Mouse (Mus musculus) midbrain, embryonic 15.5 days (tissue): ENCODE measurements at regions not wholly inside any gene's neighbourhood (a gene's known extent, or its start where the extent isn't known, plus 50 kb on each side); places are given as distances from the start of the nearest gene placed in this dataset.
A peak's percentile ranks its signal among the peaks of the same experiment; 100 is the strongest.

Experiments
- ATAC-seq: fragments of 200-750 bp; cut with Nextera tagmentation; replicated peaks from 2 replicates; pipeline ENCODE4 v1.8.0; 2017; ENCODE audit warnings: moderate TSS enrichment
- H3K27ac ChIP-seq: fragments of 300-500 bp; sonication (generic); 2 replicates; pipeline ENCODE4 v1.5.1; 2015; ENCODE audit warnings: mild to moderate bottlenecking, inconsistent platforms
- H3K27me3 ChIP-seq: fragments of 300-500 bp; sonication (generic); replicated peaks from 2 replicates; pipeline ENCODE4 v1.6.1; 2015; ENCODE audit warnings: inconsistent platforms
- H3K36me3 ChIP-seq: fragments of 300-500 bp; sonication (generic); replicated peaks from 2 replicates; pipeline ENCODE4 v1.6.1; 2015; ENCODE audit warnings: inconsistent platforms
- H3K4me1 ChIP-seq: fragments of 300-500 bp; sonication (generic); 2 replicates; pipeline ENCODE4 v1.6.1; 2015; ENCODE audit warnings: inconsistent platforms
- H3K4me2 ChIP-seq: fragments of 300-500 bp; sonication (generic); 2 replicates; pipeline ENCODE4 v1.6.1; 2015; ENCODE audit warnings: inconsistent platforms, mild to moderate bottlenecking, moderate library complexity
- H3K4me3 ChIP-seq: fragments of 300-500 bp; sonication (generic); 2 replicates; pipeline ENCODE4 v1.5.1; 2015; ENCODE audit warnings: mild to moderate bottlenecking, inconsistent platforms
- H3K9ac ChIP-seq: fragments of 300-500 bp; sonication (generic); 2 replicates; pipeline ENCODE4 v1.6.1; 2015; ENCODE audit warnings: mild to moderate bottlenecking, inconsistent platforms
- H3K9me3 ChIP-seq: fragments of 300-500 bp; sonication (generic); 2 replicates; pipeline ENCODE4 v1.6.1; 2016; ENCODE audit warnings: inconsistent platforms
- WGBS: fragments of 180-500 bp; shearing (Covaris S2); methylation state at CpG from one replicate; pipeline ENCODE4 v1.1.7; 2015; ENCODE audit warnings: mixed read lengths; 5-methylcytosine and 5-hydroxymethylcytosine counted together

DNA sequence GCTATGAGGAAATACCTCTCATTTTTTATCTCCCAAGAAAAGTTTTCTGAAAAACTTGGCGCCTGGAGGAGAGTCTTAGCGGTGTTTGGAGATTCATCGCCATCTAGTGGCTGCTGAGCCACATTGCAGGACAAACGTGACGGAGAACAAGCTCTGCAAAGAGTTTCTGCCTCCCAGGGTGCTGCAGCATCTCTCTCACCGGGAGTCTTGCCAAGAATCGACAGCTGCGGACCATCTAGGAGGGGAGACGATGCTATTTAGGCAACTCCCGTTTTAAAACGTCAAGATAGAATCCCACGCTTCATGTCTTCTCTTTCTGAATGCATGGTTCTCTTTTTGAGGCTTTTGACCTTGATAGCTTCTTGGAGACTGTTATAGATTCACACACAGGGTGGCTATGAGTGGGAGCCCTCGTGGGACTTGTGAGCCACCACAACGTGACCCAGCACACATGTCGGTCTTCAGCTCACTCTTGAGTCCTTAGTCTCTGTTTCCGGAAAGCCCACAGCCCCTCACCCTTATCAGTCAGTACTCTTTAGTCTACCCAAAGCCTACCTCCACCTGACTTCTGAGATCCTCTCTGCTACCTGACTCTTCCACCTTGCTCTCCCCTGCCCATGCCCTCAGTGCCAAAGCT lies 281.2 kb upstream of the Jmjd1c start:
- Histone ChIP-seq H3K4me3 (no peak overlapping the region), H3K4me2 (peak overlapping the region; percentile 24; the same call in 1 of the 2 replicates), H3K27me3 (no peaks in the 10 kb centered on the region), H3K9me3 (no peaks in the 10 kb centered on the region), H3K27ac (no peak overlapping the region), H3K36me3 (no peaks in the 10 kb centered on the region), H3K4me1 (no peaks in the 10 kb centered on the region), H3K9ac (no peak overlapping the region)
- 12% methylated on average over 16 of the region's 16 CpGs for WGBS
- peak; percentile 72; the same call in 1 of the 2 replicates for ATAC-seq

DNA sequence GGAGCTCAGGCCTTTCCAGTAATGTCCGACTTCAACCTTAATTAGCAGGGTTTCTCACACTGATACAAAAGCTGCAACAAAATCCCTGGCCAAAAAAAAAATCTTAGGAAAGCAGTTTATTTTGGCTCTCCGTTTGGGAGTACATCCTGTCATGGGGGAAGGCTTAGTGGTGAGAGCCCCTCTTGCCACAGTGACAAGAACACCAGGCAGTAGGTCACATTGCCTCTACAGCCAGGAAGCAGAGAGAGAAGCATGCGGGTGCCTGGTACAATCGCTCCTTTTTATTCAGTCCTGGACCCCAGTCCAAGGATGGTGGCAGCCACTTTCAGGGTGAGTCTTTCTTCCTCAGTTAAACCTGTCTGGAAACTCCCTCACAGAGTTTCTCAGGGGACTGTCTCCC lies 280.0 kb upstream of the Jmjd1c start:
- H3K27ac ChIP-seq: no peak overlapping the region
- no peak overlapping the region for H3K4me3 ChIP-seq
- no peaks in the 10 kb centered on the region for H3K36me3 ChIP-seq
- H3K27me3 ChIP-seq: no peaks in the 10 kb centered on the region
- no peaks in the 10 kb centered on the region for H3K9me3 ChIP-seq
- no peak overlapping the region for H3K9ac ChIP-seq
- no peak for ATAC-seq
- WGBS: 83% methylated on average over 4 of the region's 4 CpGs
- no peaks in the 10 kb centered on the region for H3K4me1 ChIP-seq
- H3K4me2 ChIP-seq: no peak overlapping the region

DNA sequence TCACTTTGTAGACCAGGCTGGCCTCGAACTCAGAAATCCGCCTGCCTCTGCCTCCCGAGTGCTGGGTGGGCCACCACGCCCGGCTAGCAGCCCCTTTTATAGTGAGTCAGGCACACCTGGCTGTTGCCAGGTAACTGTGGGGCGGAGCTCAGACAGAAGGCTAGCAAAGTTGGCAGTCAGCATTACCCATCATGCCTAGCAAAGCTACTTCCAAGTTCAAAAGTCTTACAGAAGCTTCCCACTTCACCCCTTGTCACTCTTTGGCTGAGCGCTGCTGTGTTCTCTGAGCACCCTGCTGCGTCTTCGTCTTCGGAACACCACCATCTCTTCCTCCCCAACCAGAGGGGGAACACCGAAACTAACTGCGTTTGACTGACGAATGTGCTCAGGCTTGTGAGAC lies 279.1 kb upstream of the Jmjd1c start:
- H3K27ac ChIP-seq: no peak overlapping the region
- no peaks in the 10 kb centered on the region for H3K9me3 ChIP-seq
- ATAC-seq: no peak
- H3K4me3 ChIP-seq: no peak overlapping the region
- 86% methylated on average over 13 of the region's 13 CpGs for WGBS
- no peak overlapping the region for H3K4me2 ChIP-seq
- H3K4me1 ChIP-seq: no peaks in the 10 kb centered on the region
- no peaks in the 10 kb centered on the region for H3K36me3 ChIP-seq
- no peaks in the 10 kb centered on the region for H3K27me3 ChIP-seq
- H3K9ac ChIP-seq: no peak overlapping the region

DNA sequence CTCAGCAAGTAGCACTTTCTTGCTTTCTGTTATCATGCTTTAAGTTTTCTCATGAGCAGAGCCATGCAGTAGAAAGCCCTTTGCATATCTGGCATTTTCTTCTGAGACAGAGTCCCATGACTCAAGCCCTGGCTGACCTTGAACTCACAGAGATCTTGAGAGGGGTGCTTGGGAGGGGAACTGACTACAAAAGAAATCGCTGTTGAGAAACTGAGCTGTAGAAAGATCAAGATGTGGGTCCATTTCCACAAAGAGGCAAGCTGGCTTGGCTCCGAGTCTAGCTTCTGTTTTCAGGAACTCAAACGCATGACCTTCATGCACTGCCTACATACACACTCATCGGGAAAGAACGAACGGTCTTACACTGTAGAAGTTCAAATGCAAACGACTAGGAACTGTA lies 278.0 kb upstream of the Jmjd1c start:
- H3K4me3 ChIP-seq: no peak overlapping the region
- no peak overlapping the region for H3K27ac ChIP-seq
- no peaks in the 10 kb centered on the region for H3K27me3 ChIP-seq
- no peak overlapping the region for H3K9ac ChIP-seq
- H3K4me2 ChIP-seq: no peak overlapping the region
- no peaks in the 10 kb centered on the region for H3K4me1 ChIP-seq
- H3K9me3 ChIP-seq: no peaks in the 10 kb centered on the region
- no peak for ATAC-seq
- 88% methylated on average over 7 of the region's 7 CpGs for WGBS
- no peaks in the 10 kb centered on the region for H3K36me3 ChIP-seq

DNA sequence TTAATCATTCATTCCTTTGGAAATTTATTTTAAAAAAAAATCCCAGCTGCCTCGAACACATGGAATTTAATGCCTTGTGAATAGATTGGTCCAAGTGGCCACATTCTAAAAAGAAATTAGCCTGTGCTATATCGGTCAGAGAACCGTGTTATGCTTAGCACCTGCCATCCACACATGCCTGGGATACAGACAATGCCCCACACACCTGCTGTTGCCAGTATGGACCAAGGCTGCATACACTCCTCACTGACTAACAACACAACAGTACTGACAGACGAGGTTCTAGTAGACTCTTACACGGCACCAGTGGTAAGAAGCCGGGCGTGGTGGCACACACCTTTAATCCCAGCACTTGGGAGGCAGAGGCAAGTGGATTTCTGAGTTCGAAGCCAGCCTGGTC lies 276.4 kb upstream of the Jmjd1c start:
- ATAC-seq: no peak
- no peaks in the 10 kb centered on the region for H3K9me3 ChIP-seq

DNA sequence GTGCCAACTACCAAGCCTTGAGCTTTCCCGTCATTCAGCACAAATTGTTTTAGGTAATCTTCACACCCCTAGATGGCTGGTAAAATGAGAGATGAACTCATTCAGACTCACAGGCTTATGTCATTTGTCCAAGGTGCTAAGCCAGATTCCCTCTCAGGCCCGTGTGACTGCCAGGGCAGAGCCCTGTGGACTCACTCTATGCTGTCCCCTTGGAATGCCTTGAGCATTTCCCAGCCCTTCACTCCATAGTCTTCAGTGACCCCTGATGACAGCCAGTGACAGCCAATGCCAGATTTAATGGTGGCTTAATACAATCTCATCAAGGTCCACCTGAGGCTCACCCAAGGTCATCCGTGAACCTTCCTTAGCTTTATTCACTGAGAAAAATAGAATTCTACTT lies 270.2 kb upstream of the Jmjd1c start:
- Histone ChIP-seq H3K4me1 (no peaks in the 10 kb centered on the region), H3K36me3 (no peaks in the 10 kb centered on the region), H3K27ac (no peak overlapping the region), H3K9ac (no peak overlapping the region), H3K9me3 (no peaks in the 10 kb centered on the region), H3K4me3 (no peak overlapping the region), H3K27me3 (no peaks in the 10 kb centered on the region), H3K4me2 (no peak overlapping the region)
- 84% methylated on average over 3 of the region's 3 CpGs for WGBS
- ATAC-seq: no peak

More for the DNA sequence above, 276.4 kb upstream of the Jmjd1c start:
- H3K36me3 ChIP-seq: no peaks in the 10 kb centered on the region
- no peaks in the 10 kb centered on the region for H3K4me1 ChIP-seq
- no peaks in the 10 kb centered on the region for H3K27me3 ChIP-seq
- H3K4me2 ChIP-seq: no peak overlapping the region
- 86% methylated on average over 8 of the region's 8 CpGs for WGBS
- H3K27ac ChIP-seq: no peak overlapping the region
- H3K4me3 ChIP-seq: no peak overlapping the region
- H3K9ac ChIP-seq: no peak overlapping the region

DNA sequence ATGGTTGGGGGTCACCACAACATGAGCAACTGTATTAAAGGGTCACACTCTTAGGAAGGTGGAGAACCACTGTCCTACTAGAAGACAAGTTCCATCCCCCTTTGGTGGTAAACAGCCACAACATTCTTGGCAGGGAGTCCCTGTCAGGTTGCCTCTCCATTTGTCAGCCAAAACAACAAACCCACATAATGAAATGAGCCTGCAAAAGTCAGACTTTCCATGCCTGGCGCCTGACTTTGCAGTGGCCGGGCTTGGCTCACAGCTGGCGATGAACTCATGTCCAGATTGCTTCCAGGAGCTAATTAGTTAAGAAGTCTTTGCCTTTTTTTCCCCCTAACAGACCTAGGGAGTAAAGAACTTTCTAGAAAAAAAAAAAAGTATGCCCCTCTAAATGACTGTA lies 269.6 kb upstream of the Jmjd1c start:
- no peak overlapping the region for H3K4me3 ChIP-seq
- no peaks in the 10 kb centered on the region for H3K9me3 ChIP-seq
- WGBS: 87% methylated on average over 3 of the region's 3 CpGs
- no peak for ATAC-seq
- no peaks in the 10 kb centered on the region for H3K4me1 ChIP-seq
- H3K27me3 ChIP-seq: no peaks in the 10 kb centered on the region
- H3K9ac ChIP-seq: no peak overlapping the region
- H3K4me2 ChIP-seq: no peak overlapping the region
- no peaks in the 10 kb centered on the region for H3K36me3 ChIP-seq
- H3K27ac ChIP-seq: no peak overlapping the region

DNA sequence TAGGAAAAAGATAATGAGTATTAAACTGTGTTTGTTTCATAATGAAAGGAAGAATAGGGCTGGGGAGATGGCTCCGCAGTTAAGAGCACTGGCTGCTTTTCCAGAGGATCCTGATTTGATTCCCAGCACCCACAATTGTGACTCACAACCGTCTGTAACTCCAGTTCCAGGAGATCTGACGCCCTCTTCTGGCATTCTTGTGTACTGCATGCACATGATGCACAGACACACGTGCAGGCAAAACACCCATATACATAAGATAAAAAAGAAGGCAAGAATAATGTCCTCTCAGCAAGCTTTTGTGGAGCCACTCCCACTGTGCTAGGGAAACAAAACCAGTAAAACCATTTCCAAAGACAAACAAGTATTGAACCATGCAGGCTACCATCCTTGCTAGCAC lies 261.0 kb upstream of the Jmjd1c start:
- H3K27ac ChIP-seq: no peak overlapping the region
- H3K9me3 ChIP-seq: no peaks in the 10 kb centered on the region
- 74% methylated on average over 4 of the region's 4 CpGs for WGBS
- no peaks in the 10 kb centered on the region for H3K4me1 ChIP-seq
- no peak overlapping the region for H3K4me2 ChIP-seq
- no peak overlapping the region for H3K4me3 ChIP-seq
- H3K9ac ChIP-seq: no peak overlapping the region
- H3K36me3 ChIP-seq: no peaks in the 10 kb centered on the region
- no peaks in the 10 kb centered on the region for H3K27me3 ChIP-seq
- no peak for ATAC-seq

DNA sequence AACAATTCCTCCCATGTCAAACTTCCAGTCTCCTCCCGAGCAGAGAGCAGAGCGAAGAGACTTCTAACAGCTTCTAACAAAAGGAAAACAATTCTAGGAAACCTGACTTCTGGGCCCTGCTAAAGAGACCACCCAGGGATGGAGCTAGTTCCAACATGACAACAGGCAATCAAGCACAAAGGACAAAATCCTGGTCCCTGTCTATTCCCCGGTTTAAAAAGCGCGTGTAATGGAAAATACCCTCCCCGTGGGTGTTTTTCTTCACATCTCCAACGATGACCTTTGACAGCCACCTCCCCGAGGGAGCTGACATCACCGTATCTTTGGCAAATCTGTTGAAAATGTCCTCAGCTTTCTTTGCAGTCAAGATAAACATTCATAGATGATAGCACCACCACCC lies 256.9 kb upstream of the Jmjd1c start:
- Histone ChIP-seq H3K4me3 (no peak overlapping the region), H3K9ac (no peak overlapping the region), H3K27ac (no peak overlapping the region), H3K9me3 (no peaks in the 10 kb centered on the region), H3K4me2 (no peak overlapping the region), H3K4me1 (no peaks in the 10 kb centered on the region), H3K36me3 (no peaks in the 10 kb centered on the region), H3K27me3 (no peaks in the 10 kb centered on the region)
- ATAC-seq: no peak
- WGBS: 51% methylated on average over 9 of the region's 9 CpGs

DNA sequence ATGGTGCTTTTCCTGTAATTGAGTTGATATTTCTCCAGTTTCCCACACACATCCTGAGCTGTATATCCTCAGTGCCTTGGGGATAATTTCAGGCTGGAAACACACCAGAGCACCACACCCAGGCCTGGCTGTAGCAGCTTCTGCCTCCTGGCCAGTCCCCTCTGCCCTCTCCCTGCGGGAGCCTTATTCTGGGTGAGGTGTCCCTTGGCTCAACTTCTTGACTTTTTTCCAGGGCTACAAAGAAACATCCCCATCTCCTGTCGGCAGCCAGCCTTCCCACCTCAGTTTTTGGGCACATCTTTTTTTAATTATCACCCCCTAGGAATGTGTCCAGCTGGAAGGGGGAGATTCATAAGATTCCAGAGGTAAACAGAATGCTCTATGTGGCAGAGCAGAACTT lies 252.7 kb upstream of the Jmjd1c start:
- Histone ChIP-seq H3K36me3 (no peaks in the 10 kb centered on the region), H3K4me2 (no peak overlapping the region)
- 74% methylated on average over 2 of the region's 2 CpGs for WGBS

DNA sequence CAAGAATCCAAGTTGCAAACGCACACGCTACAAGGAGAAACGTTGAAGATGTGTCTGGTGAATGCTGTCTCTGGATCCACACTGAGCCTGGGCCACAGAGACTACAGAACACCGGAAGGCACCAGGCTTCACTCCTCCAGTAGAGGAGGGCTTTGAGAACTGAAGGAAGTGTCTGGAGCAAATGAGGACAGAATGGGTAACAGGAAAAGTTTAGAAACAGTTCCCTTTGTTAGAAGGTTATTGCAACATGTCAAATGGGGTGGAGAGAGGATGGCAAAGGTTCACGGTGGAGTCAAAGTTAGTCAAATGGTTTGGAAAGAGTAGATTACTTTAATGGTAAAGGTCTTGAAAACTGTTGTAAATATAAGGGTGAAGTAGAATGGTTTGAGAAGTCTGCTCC lies 247.1 kb upstream of the Jmjd1c start:
- Histone ChIP-seq H3K36me3 (no peaks in the 10 kb centered on the region), H3K4me1 (no peaks in the 10 kb centered on the region), H3K27ac (no peak overlapping the region), H3K4me2 (no peak overlapping the region), H3K9ac (no peak overlapping the region), H3K9me3 (no peaks in the 10 kb centered on the region), H3K4me3 (no peak overlapping the region), H3K27me3 (no peaks in the 10 kb centered on the region)
- WGBS: 93% methylated on average over 5 of the region's 5 CpGs
- ATAC-seq: no peak

More for the DNA sequence above, 252.7 kb upstream of the Jmjd1c start:
- H3K9ac ChIP-seq: no peak overlapping the region
- H3K4me1 ChIP-seq: no peaks in the 10 kb centered on the region
- H3K9me3 ChIP-seq: no peaks in the 10 kb centered on the region
- no peaks in the 10 kb centered on the region for H3K27me3 ChIP-seq
- no peak for ATAC-seq
- no peak overlapping the region for H3K4me3 ChIP-seq
- H3K27ac ChIP-seq: no peak overlapping the region

DNA sequence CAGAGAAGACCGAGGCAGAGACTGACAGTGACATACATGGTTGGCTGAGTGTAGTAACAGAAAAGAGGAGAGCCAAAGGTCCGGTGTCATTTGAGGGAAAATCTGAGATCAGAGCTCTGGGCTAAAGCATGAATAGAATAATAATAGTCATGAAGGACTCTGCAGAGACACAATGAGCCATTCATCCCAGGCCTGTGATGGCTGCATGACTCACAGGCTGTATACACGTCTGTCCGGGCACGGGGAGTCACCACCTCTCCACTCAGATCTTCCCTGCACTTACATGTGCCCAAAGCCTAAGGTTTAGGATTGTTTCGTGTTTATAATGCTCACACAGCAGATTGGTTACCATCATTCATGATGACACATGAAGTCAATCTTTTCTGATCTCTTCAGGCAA lies 246.2 kb upstream of the Jmjd1c start:
- Histone ChIP-seq H3K27me3 (no peaks in the 10 kb centered on the region), H3K9me3 (no peaks in the 10 kb centered on the region), H3K4me2 (no peak overlapping the region), H3K9ac (no peak overlapping the region), H3K36me3 (no peaks in the 10 kb centered on the region), H3K4me1 (no peaks in the 10 kb centered on the region), H3K4me3 (no peak overlapping the region), H3K27ac (no peak overlapping the region)
- 66% methylated on average over 6 of the region's 6 CpGs for WGBS
- no peak for ATAC-seq

DNA sequence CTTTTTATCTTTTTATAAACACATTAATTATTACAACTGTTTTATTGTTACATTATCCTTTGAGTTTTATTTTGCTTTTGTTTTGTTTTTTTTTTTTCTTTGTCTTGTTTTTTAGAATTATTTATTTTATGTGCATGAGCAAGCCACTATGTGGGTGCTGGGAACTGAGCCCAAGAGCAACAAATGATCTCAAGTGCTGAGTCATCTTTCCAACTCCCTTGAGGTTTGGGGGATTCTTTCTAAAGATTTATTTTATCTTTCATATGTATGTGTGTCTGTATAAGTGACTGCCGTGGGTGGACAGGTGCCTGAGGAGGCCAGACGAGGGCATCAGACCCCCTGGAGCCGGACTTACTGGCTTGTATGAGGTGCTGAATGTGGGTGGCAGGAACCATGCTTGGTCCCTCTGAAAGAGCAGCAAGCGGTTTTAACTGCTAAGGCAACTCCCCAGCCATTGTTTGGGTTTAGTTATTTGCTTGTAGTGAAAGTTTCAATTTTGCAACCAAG lies 244.9 kb upstream of the Jmjd1c start:
- 63% methylated on average over 4 of the region's 4 CpGs for WGBS
- Histone ChIP-seq H3K4me3 (no peak overlapping the region), H3K9me3 (no peaks in the 10 kb centered on the region), H3K4me1 (no peaks in the 10 kb centered on the region), H3K36me3 (no peaks in the 10 kb centered on the region), H3K27ac (no peak overlapping the region), H3K9ac (no peak overlapping the region), H3K4me2 (no peak overlapping the region), H3K27me3 (no peaks in the 10 kb centered on the region)
- no peak for ATAC-seq
